Mouse (Mus musculus) embryonic fibroblast, embryonic 13.5 days (primary cell): ENCODE measurements at regions not wholly inside any gene's neighbourhood (a gene's known extent, or its start where the extent isn't known, plus 50 kb on each side); places are given as distances from the start of the nearest gene placed in this dataset.

Experiments
- CTCF ChIP-seq: IDR thresholded peaks from 2 replicates; pipeline ENCODE4 v1.5.1; 2011; ENCODE audit warnings: mild to moderate bottlenecking, control low read depth, low read length, moderate library complexity, borderline replicate concordance; ENCODE audit not compliant: insufficient read depth
- POLR2A ChIP-seq: IDR thresholded peaks from 2 replicates; pipeline ENCODE4 v1.6.1; 2011; ENCODE audit warnings: low read depth, mild to moderate bottlenecking, control low read depth, low read length, moderate library complexity

DNA sequence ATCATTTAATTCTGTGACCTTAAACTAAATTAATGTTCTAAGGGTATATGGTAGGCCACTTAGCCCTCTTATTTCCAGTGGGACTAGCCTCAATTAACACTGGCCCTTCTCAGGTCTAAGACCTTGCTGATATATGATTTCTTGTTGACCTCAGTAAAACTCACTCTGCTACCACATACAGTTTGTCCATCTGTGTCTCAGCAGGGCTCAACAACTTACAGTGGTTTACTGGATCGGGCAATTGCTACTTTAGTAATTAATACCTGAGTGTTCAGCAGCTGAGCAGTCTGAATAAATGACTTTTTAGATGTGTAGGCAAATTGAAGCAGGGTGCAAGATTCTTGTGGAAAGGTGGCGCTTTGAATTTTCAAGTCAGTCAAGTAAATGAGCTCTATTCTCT lies 222.5 kb downstream of the Grxcr1 start:
- TF ChIP-seq CTCF = no peak
- TF ChIP-seq POLR2A = no peak
